Mouse (Mus musculus) neural tube, embryonic 12.5 days (tissue): ENCODE data around the gene Mup5. TPM values are rescaled to one million over a fixed set of nuclear protein-coding genes. Genes with fewer than 3 reads are reported as not detected.
"Not testable (repeated sequence)": the region's sequence is repeated elsewhere in the genome, so short reads cannot be mapped to it uniquely, and the experiment has no call there.

Experiments used
- ATAC-seq: fragments of 200-750 bp; cut with Nextera tagmentation; 2 replicates; pipeline ENCODE4 v1.8.0; 2017; ENCODE audit warnings: low read depth, mild to moderate bottlenecking, moderate TSS enrichment, moderate library complexity; ENCODE audit not compliant: low FRiP score
- H3K27ac ChIP-seq: fragments of 300-500 bp; sonication (generic); 2 replicates; pipeline ENCODE4 v1.5.1; 2016
- H3K27me3 ChIP-seq: fragments of 300-500 bp; sonication (generic); replicated peaks from 2 replicates; pipeline ENCODE4 v1.6.1; 2016; ENCODE audit warnings: mild to moderate bottlenecking
- H3K36me3 ChIP-seq: fragments of 300-500 bp; sonication (generic); 2 replicates; pipeline ENCODE4 v1.6.1; 2016; ENCODE audit warnings: mild to moderate bottlenecking
- H3K4me1 ChIP-seq: fragments of 300-500 bp; sonication (generic); 2 replicates; pipeline ENCODE4 v1.6.1; 2016
- H3K4me2 ChIP-seq: fragments of 300-500 bp; sonication (generic); replicated peaks from 2 replicates; pipeline ENCODE4 v1.6.1; 2016; ENCODE audit warnings: mild to moderate bottlenecking
- H3K4me3 ChIP-seq: fragments of 300-500 bp; sonication (generic); 2 replicates; pipeline ENCODE4 v1.5.1; 2016
- H3K9ac ChIP-seq: fragments of 300-500 bp; sonication (generic); 2 replicates; pipeline ENCODE4 v1.6.1; 2016; ENCODE audit warnings: mild to moderate bottlenecking
- H3K9me3 ChIP-seq: fragments of 300-500 bp; sonication (generic); 2 replicates; pipeline ENCODE4 v1.6.1; 2016; ENCODE audit warnings: mild to moderate bottlenecking
- WGBS: fragments of 180-500 bp; shearing (Covaris S2); methylation state at CpG from one replicate; pipeline ENCODE4 v1.1.7; 2016; 5-methylcytosine and 5-hydroxymethylcytosine counted together
- polyA plus RNA-seq: library from polyadenylated mRNA; unstranded; fragments of >200 nt; fragmentation: Nextera tagmentation; extraction: Ambion mirVana; gene quantifications from 2 replicates; pipeline ENCODE4 v1.2.1, GENCODE M21; 2016

Gene Mup5
- polyA plus RNA-seq, 1 experiment from 2014 or later = not detected

DNA sequence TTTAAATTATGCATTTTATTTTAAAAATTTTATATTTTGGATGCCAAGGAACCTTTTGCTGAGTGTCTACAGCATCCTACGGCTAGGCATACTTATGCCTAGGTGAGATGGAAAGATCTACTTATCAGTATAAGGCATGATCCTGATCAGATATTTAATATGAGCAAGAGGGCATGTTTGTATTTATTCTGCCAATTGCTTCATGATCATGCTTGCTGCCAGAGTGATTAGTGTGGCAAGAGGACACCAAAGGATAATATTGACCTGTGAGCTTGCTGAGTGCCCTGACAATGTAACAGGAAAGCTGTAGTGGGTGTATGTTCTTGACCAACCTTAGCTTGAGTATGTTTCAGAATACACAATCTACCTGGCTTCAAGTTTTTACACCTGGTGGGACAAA lies 45.3 kb downstream of the Mup5 start:
- not testable (repeated sequence) for H3K36me3 ChIP-seq, H3K27me3 ChIP-seq, H3K27ac ChIP-seq, H3K9me3 ChIP-seq, H3K4me2 ChIP-seq, H3K4me1 ChIP-seq, H3K4me3 ChIP-seq, ATAC-seq, H3K9ac ChIP-seq
- 91% methylated on average over 1 of the region's 1 CpGs for WGBS

DNA sequence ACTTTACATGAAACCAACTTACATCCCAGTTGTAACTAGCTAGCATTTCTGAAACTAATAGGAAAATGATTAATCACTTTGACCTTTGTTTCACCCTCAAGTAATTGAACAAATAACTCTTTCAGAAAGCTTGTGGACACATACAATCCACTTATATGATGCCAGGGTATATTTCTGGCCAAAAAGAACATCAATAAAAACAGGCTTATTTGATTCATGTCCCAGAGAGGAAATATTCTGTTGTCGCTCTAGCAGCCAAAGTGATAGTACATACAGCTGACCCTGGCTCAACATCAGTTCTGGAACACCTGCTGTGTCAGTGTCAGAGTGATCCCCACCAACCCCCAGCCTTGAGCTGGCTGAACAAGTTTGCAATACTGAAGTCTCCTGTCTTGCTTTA lies 50.8 kb downstream of the Mup5 start:
- WGBS = 86% methylated on average over 1 of the region's 1 CpGs
- not testable (repeated sequence) for ATAC-seq, H3K9me3 ChIP-seq, H3K36me3 ChIP-seq, H3K4me3 ChIP-seq, H3K4me1 ChIP-seq, H3K9ac ChIP-seq, H3K27me3 ChIP-seq, H3K4me2 ChIP-seq, H3K27ac ChIP-seq

DNA sequence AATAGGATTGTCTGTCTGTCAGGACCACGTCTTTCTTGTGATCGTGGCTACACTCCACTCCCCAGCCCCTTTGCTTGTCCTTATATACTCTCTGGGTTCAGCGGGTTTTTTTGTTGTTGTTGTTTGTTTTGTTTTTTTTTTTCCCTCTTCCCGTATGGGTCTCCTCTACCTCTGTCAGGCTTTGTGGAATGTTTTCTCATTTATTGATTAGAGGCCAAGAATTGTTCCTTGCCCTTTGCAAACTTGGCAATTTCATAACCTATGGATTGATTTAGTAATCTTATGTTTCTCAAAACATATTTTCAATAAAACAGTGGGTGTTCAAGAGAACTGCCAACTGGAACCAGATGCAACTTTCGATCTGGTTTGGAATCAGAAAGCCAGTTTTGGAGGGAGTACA lies 52.9 kb downstream of the Mup5 start, which contains the start of gene Mup19:
TSS of gene Mup19 (minus strand) at position 101 of the 400 bp plus-strand sequence.
- H3K9me3 ChIP-seq, H3K27ac ChIP-seq, ATAC-seq, H3K4me1 ChIP-seq, H3K27me3 ChIP-seq, H3K4me2 ChIP-seq, H3K4me3 ChIP-seq, H3K36me3 ChIP-seq, H3K9ac ChIP-seq: not testable (repeated sequence)
- WGBS = 96% methylated on average over 1 of the region's 5 CpGs

Other genes starting within 250 kb of the Mup5 start
- gene Mup17, start 239.4 kb downstream of the Mup5 start, polyA plus RNA-seq = not detected in 2 replicates
- gene Mup18, start 161.1 kb downstream of the Mup5 start, polyA plus RNA-seq = not detected in 2 replicates
- gene Mup19, start 53.0 kb downstream of the Mup5 start, polyA plus RNA-seq = not detected in 2 replicates
- not detected in 2 replicates for gene Mup20, start 218.9 kb upstream of the Mup5 start, polyA plus RNA-seq